Mouse (Mus musculus) olfactory bulb, adult 2 months (tissue): Measurements from ENCODE around the gene Sbk1.

Experiments used
- CTCF ChIP-seq: fragments of 200-500 bp; IDR thresholded peaks from 2 replicates; pipeline ENCODE4 v1.5.1; 2012; ENCODE audit warnings: low read depth, mild to moderate bottlenecking, low read length, moderate library complexity; ENCODE audit not compliant: insufficient read depth
- POLR2A ChIP-seq: fragments of 200-500 bp; IDR thresholded peaks from 2 replicates; pipeline ENCODE4 v1.6.1; 2012; ENCODE audit warnings: mild to moderate bottlenecking, low read depth, low read length, moderate library complexity; ENCODE audit not compliant: insufficient read depth

GRCm38 (mm10) chr7:126251698-126252097, 20.7 kb upstream of the Sbk1 start:
- TF ChIP-seq POLR2A (no peak), CTCF (no peak)
